Mouse (Mus musculus) hindbrain, embryonic 10.5 days (tissue): Measurements from ENCODE around the gene Mmp28. TPM values are rescaled to one million over a fixed set of nuclear protein-coding genes. Genes with fewer than 3 reads are reported as not detected.

Source experiments
- DNase-seq: peaks from one replicate; pipeline ENCODE4 v3.0.0-alpha.2; 2017; ENCODE audit warnings: low spot score
- H3K27ac ChIP-seq: fragments of 300-500 bp; sonication (generic); 2 replicates; pipeline ENCODE4 v1.5.1; 2016; ENCODE audit warnings: mild to moderate bottlenecking, moderate library complexity
- H3K27me3 ChIP-seq: fragments of 300-500 bp; sonication (generic); 2 replicates; pipeline ENCODE4 v1.6.1; 2016; ENCODE audit warnings: mild to moderate bottlenecking; ENCODE audit not compliant: poor library complexity, insufficient read depth, severe bottlenecking
- H3K36me3 ChIP-seq: fragments of 300-500 bp; sonication (generic); 2 replicates; pipeline ENCODE4 v1.6.1; 2016; ENCODE audit warnings: mild to moderate bottlenecking, moderate library complexity
- H3K4me1 ChIP-seq: fragments of 300-500 bp; sonication (generic); replicated peaks from 2 replicates; pipeline ENCODE4 v1.6.1; 2016; ENCODE audit warnings: mild to moderate bottlenecking
- H3K4me3 ChIP-seq: fragments of 300-500 bp; sonication (generic); 2 replicates; pipeline ENCODE4 v1.5.1; 2016; ENCODE audit warnings: mild to moderate bottlenecking, moderate library complexity
- H3K9me3 ChIP-seq: fragments of 300-500 bp; sonication (generic); 2 replicates; pipeline ENCODE4 v1.6.1; 2016; ENCODE audit warnings: mild to moderate bottlenecking, moderate library complexity
- WGBS: fragments of 180-500 bp; shearing (Covaris S2); methylation state at CpG from one replicate; pipeline ENCODE4 v1.1.7; 2016; 5-methylcytosine and 5-hydroxymethylcytosine counted together
- polyA plus RNA-seq: library from polyadenylated mRNA; unstranded; fragments of >200 nt; fragmentation: Nextera tagmentation; extraction: Ambion mirVana; gene quantifications from 2 replicates; pipeline ENCODE4 v1.2.1, GENCODE M21; 2016

Gene Mmp28
- polyA plus RNA-seq, result 1.1 and 1.3 TPM in 2 replicates

DNA sequence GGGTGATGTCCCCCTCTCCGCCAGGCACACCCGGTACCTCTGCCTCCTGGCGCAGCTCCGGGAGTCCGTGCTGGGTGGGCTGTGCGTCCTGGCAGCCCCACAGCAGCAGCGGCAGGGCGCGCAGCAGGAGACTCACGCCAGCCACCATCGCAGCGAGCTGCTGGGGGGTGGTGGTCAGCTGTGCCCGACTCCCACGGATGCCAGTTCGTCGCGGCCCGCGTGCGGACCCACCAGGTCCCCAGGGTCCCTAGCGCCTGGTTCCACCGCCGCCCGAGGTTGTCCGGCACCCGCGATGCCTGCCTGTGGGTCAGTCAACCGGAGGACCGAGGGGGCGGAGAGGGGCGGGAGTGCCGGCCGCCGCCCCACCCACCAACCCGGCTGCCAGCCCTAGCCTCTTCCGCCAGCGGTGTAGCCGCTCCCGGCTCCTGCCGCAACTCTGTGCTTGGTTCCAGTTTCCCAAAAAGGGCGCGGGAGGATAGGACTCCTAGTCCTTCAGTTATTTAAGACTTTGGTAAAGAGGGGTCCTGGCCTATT is at the start of gene Mmp28:
Gene Mmp28, minus strand, starts transcription at position 361 of the 534 bp plus-strand sequence.
- peak within 1 kb of the TSS; percentile 78 for H3K27ac ChIP-seq
- peak within 1 kb of the TSS; percentile 64 for H3K4me3 ChIP-seq
- peaks cover 75% of the 10 kb centered on the region for H3K27me3 ChIP-seq
- peaks cover 27% of the 10 kb centered on the region for H3K4me1 ChIP-seq
- H3K36me3 ChIP-seq, result no peaks in the 10 kb centered on the region
- DNase-seq, result peak; percentile 61
- WGBS, result 0% methylated on average over 42 of the region's 42 CpGs
- H3K9me3 ChIP-seq, result no peaks in the 10 kb centered on the region

- H3K4me1 ChIP-seq, result no peaks in the 10 kb centered on the region
- DNase-seq, result no peak
- no peak overlapping the region for H3K4me3 ChIP-seq
- H3K36me3 ChIP-seq, result peaks cover 44% of the 10 kb centered on the region
- H3K27ac ChIP-seq, result no peak overlapping the region
- no peaks in the 10 kb centered on the region for H3K9me3 ChIP-seq
- no peaks in the 10 kb centered on the region for H3K27me3 ChIP-seq
Observed at GRCm38 (mm10) chr11:83509521-83509920, 46.6 kb upstream of the Mmp28 start.

DNA sequence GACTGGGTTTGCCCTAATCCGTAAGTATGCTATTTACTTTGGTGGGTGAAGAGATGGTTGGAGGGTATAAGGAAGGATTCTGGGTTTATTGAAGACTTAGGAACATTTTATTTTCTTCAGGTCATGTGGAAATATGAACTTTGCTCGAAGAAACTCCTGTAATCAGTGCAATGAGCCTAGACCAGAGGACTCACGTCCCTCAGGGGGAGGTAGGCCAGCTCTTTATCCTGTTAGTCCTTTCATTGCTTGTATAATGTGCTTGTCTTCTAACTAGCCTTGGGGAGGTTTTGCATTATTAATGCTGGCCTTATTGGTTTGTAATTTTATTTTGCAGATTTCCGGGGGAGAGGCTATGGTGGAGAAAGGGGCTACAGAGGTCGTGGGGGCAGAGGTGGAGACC is 41.4 kb upstream of the Mmp28 start:
- no peaks in the 10 kb centered on the region for H3K9me3 ChIP-seq
- no peaks in the 10 kb centered on the region for H3K27me3 ChIP-seq
- H3K4me1 ChIP-seq, result no peaks in the 10 kb centered on the region
- H3K27ac ChIP-seq, result no peak overlapping the region
- 94% methylated on average over 5 of the region's 5 CpGs for WGBS
- H3K36me3 ChIP-seq, result peaks cover 93% of the 10 kb centered on the region
- H3K4me3 ChIP-seq, result no peak overlapping the region
- no peak for DNase-seq

GRCm38 (mm10) chr11:83495571-83495970 is 32.7 kb upstream of the Mmp28 start:
- no peaks in the 10 kb centered on the region for H3K9me3 ChIP-seq
- H3K4me3 ChIP-seq, result no peak overlapping the region
- no peaks in the 10 kb centered on the region for H3K27me3 ChIP-seq
- H3K36me3 ChIP-seq, result peaks cover 88% of the 10 kb centered on the region
- DNase-seq, result no peak
- peaks cover 3% of the 10 kb centered on the region; the same call in 1 of the 2 replicates for H3K4me1 ChIP-seq
- 82% methylated on average over 2 of the region's 2 CpGs for WGBS
- no peak overlapping the region for H3K27ac ChIP-seq

GRCm38 (mm10) chr11:83491488-83491887 is 28.6 kb upstream of the Mmp28 start:
- Histone ChIP-seq H3K36me3 (peaks cover 95% of the 10 kb centered on the region), H3K27ac (no peak overlapping the region), H3K9me3 (no peaks in the 10 kb centered on the region), H3K4me1 (peaks cover 3% of the 10 kb centered on the region; the same call in 1 of the 2 replicates), H3K4me3 (no peak overlapping the region), H3K27me3 (no peaks in the 10 kb centered on the region)
- WGBS, result 91% methylated on average over 4 of the region's 4 CpGs
- DNase-seq, result no peak

GRCm38 (mm10) chr11:83473235-83474016 is 10.6 kb upstream of the Mmp28 start:
- Histone ChIP-seq H3K9me3 (no peaks in the 10 kb centered on the region), H3K4me1 (peaks cover 20% of the 10 kb centered on the region), H3K36me3 (peaks cover 31% of the 10 kb centered on the region), H3K27ac (peak overlapping the region; percentile 99), H3K4me3 (peak overlapping the region; percentile 97), H3K27me3 (peaks cover 21% of the 10 kb centered on the region)
- under 1% methylated on average over 52 of the region's 52 CpGs for WGBS
- DNase-seq, result no peak

DNA sequence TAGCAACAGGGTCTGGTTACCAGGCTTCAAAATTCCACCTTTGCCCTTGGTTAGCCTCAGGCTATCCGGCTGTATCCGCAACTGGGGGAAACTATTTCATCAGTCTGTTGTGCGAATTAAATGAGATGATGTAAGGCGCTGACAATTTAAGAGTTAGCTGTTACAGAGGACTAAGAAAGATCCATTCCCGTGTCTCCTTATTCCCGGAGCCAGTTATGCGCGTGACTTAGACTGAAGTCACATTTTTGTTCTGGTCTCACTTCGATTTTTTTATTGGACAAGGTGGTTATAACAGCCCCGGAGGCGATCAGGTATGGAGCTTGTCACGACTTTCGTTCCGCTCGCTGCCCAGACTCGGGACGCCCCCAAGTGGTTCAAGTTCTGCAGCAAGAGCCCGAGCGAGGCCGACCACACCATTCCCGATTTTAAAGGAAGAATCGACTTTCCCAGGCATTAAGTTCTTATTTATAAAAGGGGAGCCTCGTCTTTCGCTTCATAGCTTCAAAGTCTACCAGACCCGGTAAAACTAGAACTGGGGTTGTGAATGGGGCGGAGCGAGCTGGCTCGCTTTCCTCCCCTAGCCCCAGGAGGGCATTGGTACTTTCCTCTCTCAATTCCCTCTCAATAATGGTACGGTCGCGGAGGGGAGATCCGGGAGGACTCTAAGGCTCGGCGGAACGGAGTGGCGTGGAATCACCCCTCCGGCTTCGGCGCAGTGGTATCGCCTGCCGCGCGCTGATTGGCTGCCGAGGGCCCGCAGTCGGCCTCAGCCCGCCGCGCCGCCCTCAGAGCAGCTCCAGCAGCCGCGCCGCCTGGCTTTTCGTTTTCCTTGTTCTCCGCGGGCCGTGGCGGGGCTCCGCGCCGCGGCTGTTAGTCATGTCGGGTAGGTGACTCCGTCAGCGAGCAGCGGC is 9.7 kb upstream of the Mmp28 start, which contains the start of gene Taf15:
Gene Taf15, plus strand, starts transcription at position 763 of the 911 bp plus-strand sequence.
- Histone ChIP-seq H3K27me3 (peaks cover 28% of the 10 kb centered on the region), H3K4me1 (peaks cover 20% of the 10 kb centered on the region), H3K9me3 (no peaks in the 10 kb centered on the region), H3K36me3 (peaks cover 24% of the 10 kb centered on the region), H3K4me3 (peak within 1 kb of the TSS; percentile 97), H3K27ac (peak within 1 kb of the TSS; percentile 99)
- peak; percentile 99 for DNase-seq
- under 1% methylated on average over 66 of the region's 66 CpGs for WGBS

- 82% methylated on average over 2 of the region's 2 CpGs for WGBS
- Histone ChIP-seq H3K4me3 (peak overlapping the region; percentile 97; the same call in 1 of the 2 replicates), H3K27me3 (peaks cover 35% of the 10 kb centered on the region)
Observed at GRCm38 (mm10) chr11:83471766-83472165, 8.9 kb upstream of the Mmp28 start.

GRCm38 (mm10) chr11:83468765-83469164 is 5.9 kb upstream of the Mmp28 start:
- WGBS, result 89% methylated on average over 3 of the region's 3 CpGs
- H3K4me3 ChIP-seq, result no peak overlapping the region

More at GRCm38 (mm10) chr11:83471766-83472165, 8.9 kb upstream of the Mmp28 start:
- peak overlapping the region; percentile 99; the same call in 1 of the 2 replicates for H3K27ac ChIP-seq
- H3K4me1 ChIP-seq, result peaks cover 20% of the 10 kb centered on the region
- H3K36me3 ChIP-seq, result peaks cover 16% of the 10 kb centered on the region
- no peaks in the 10 kb centered on the region for H3K9me3 ChIP-seq
- no peak for DNase-seq

GRCm38 (mm10) chr11:83467120-83467652 is 4.3 kb upstream of the Mmp28 start:
- Histone ChIP-seq H3K27me3 (peaks cover 79% of the 10 kb centered on the region), H3K4me1 (peaks cover 22% of the 10 kb centered on the region), H3K9me3 (no peaks in the 10 kb centered on the region), H3K36me3 (no peaks in the 10 kb centered on the region), H3K4me3 (no peak overlapping the region), H3K27ac (no peak overlapping the region)
- no peak for DNase-seq
- WGBS, result 75% methylated on average over 11 of the region's 11 CpGs

More at GRCm38 (mm10) chr11:83468765-83469164, 5.9 kb upstream of the Mmp28 start:
- Histone ChIP-seq H3K27me3 (peaks cover 63% of the 10 kb centered on the region), H3K36me3 (no peaks in the 10 kb centered on the region), H3K27ac (no peak overlapping the region), H3K4me1 (peaks cover 11% of the 10 kb centered on the region), H3K9me3 (no peaks in the 10 kb centered on the region)
- DNase-seq, result no peak

DNA sequence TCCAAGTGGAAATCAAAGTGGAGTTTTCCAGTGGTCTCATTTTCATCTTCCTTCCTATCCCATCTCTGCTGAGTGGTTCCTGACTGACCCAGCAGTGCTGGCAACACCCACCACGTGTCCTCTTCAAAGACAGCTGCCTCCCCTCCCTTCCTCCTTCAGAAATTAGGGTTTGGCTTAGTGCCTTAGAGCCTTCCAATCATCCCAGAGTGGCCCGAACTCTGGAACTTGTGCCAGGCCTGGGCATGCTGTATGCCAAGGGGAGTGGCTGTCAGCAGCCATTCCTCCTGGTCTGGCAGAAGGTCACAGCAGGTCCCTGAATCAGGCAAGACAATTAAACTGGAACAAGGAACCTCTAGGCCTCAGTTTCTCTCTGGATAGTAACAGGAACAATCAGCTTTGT is 3.1 kb upstream of the Mmp28 start:
- no peak overlapping the region for H3K27ac ChIP-seq
- H3K36me3 ChIP-seq, result no peaks in the 10 kb centered on the region
- H3K4me3 ChIP-seq, result no peak overlapping the region
- peaks cover 20% of the 10 kb centered on the region for H3K4me1 ChIP-seq
- no peaks in the 10 kb centered on the region for H3K9me3 ChIP-seq
- 37% methylated on average over 2 of the region's 2 CpGs for WGBS
- no peak for DNase-seq
- peaks cover 82% of the 10 kb centered on the region for H3K27me3 ChIP-seq

DNA sequence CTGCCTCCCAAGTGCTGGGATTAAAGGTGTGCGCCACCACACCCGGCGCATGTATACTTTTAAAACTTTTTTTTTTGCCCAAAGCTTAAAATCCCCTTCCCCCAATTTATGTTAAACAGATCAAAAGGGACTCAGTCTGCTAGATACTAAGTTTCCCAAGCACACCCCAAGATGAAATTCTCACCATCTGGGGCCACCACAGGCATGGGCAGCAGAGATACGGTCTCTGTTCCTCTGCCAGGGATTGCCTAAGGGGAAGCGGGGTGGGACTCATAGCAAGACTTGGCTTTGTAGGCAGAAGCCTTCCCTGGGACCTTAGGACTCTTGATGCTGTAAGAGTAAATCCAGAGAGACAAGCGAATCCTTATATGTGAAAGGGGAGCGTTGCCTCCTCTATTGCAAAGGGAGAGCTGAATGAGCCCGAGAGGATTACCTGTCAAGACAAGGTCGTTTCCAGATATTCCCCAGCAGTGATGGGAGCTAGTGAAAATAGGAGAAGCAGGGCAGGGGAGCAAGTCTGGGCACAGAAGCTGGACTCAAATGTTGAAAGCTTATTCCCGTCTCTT is 1.3 kb downstream of the Mmp28 start:
- no peaks in the 10 kb centered on the region for H3K9me3 ChIP-seq
- no peak overlapping the region for H3K27ac ChIP-seq
- no peaks in the 10 kb centered on the region for H3K36me3 ChIP-seq
- no peak for DNase-seq
- WGBS, result 71% methylated on average over 10 of the region's 10 CpGs
- H3K4me3 ChIP-seq, result no peak overlapping the region
- peaks cover 66% of the 10 kb centered on the region for H3K27me3 ChIP-seq
- H3K4me1 ChIP-seq, result peaks cover 37% of the 10 kb centered on the region
